Comparison of ENCODE assay signal across 10 mouse cellular contexts in the genomic region with DNA sequence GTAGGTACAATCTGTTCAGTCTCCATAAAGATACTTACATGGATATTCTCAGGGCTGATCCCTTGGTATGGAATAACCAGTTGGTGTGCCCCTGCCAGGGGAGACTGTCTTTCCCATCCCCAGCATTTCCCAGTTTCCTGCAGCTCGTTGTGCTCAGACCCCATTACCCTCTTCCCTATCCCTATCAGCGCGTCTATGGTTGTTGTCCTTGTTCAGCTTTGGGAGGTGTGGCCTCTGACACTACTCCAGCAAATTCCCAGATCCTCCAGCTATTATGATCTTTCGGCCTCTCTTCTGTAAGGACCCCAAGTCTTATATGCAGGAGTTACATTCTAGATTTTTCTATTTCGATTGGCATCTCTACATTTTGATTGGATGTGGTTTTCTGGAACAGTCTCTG.
"Had no signal": no experiment of that assay in that cellular context is flagged by ENCODE, and none has a peak within 500 bp of the region (broad histone marks: within the 10 kb centered on the region; RNA-seq: fewer than 3 reads in every experiment).

No protein-coding gene starts in this region.

- H3K4me3 ChIP-seq: neural tube, embryonic 13.5 days; neural tube, embryonic 15.5 days; stomach, embryonic 15.5 days had no signal

- H3K27me3 ChIP-seq: neural tube, embryonic 13.5 days; neural tube, embryonic 15.5 days; stomach, embryonic 15.5 days had no signal

- H3K9me3 ChIP-seq: neural tube, embryonic 13.5 days; neural tube, embryonic 15.5 days; stomach, embryonic 15.5 days had no signal

- DNase-seq: retina, postnatal 1 day; right cerebral cortex, adult 18-20 months; right cerebral cortex, postnatal 14 days; right cerebral cortex, postnatal 25 days; right cerebral cortex, postnatal 4 days; spleen, adult 18-20 months had no signal

- H3K36me3 ChIP-seq: neural tube, embryonic 13.5 days; neural tube, embryonic 15.5 days; stomach, embryonic 15.5 days had no signal

- H3K27ac ChIP-seq: neural tube, embryonic 13.5 days; neural tube, embryonic 15.5 days; stomach, embryonic 15.5 days; stomach, postnatal 0 days had no signal

- H3K4me2 ChIP-seq: neural tube, embryonic 13.5 days; neural tube, embryonic 15.5 days; stomach, embryonic 15.5 days had no signal

- H3K9ac ChIP-seq: neural tube, embryonic 13.5 days; neural tube, embryonic 15.5 days; stomach, embryonic 15.5 days had no signal

- H3K4me1 ChIP-seq: neural tube, embryonic 13.5 days; neural tube, embryonic 15.5 days; stomach, embryonic 15.5 days had no signal
